Mouse (Mus musculus) heart, embryonic 11.5 days (tissue): ENCODE results near the gene Tchhl1. TPM values are rescaled to one million over a fixed set of nuclear protein-coding genes. Genes with fewer than 3 reads are reported as not detected.

Experiments
- microRNA-seq: library from miRNA; unstranded; fragments of <30 nt; microRNA quantifications from one replicate; pipeline ENCODE4, GENCODE M21; 2016; ENCODE audit warnings: borderline number of aligned reads
- polyA plus RNA-seq: library from polyadenylated mRNA; unstranded; fragments of >200 nt; fragmentation: Nextera tagmentation; extraction: Ambion mirVana; gene quantifications from 2 replicates; pipeline ENCODE4 v1.2.1, GENCODE M21; 2014

The Tchhl1 gene
- polyA plus RNA-seq, 1 experiment from 2014 or later: not detected

Small RNAs within 50 kb of the gene (microRNA-seq; reads per million reads assigned to microRNA genes)
- not detected for gene Gm22752

Other genes with a start within 250 kb of the Tchhl1 start
- not detected in 2 replicates for gene Flg, start 195.2 kb upstream of the Tchhl1 start, polyA plus RNA-seq
- gene Hrnr, start 149.0 kb upstream of the Tchhl1 start, polyA plus RNA-seq: not detected in 2 replicates
- not detected in 2 replicates for gene Rptn, start 75.1 kb upstream of the Tchhl1 start, polyA plus RNA-seq
- gene Tchh, start 26.4 kb upstream of the Tchhl1 start, polyA plus RNA-seq: 0.54 and 0.76 TPM in 2 replicates
- 733 and 790 TPM in 2 replicates for gene S100a11, start 51.7 kb downstream of the Tchhl1 start, polyA plus RNA-seq
- gene S100a10, start 86.3 kb downstream of the Tchhl1 start, polyA plus RNA-seq: 216 and 222 TPM in 2 replicates
- gene Tdpoz2, start 183.9 kb downstream of the Tchhl1 start, polyA plus RNA-seq: not detected in 2 replicates
- not detected in 2 replicates for gene Tdpoz1, start 207.6 kb downstream of the Tchhl1 start, polyA plus RNA-seq
- gene Gm37596, start 224.3 kb downstream of the Tchhl1 start, polyA plus RNA-seq: not detected in 2 replicates